ENCODE assay signal across 9 mouse cellular contexts in genomic region chr4:148327266-148327997, GRCm38 (mm10). TPM values are rescaled to one million over a fixed set of nuclear protein-coding genes. Genes with fewer than 3 reads are reported as not detected.
DNase-seq lines count a peak whose midpoint lies in the region; ATAC-seq and TF ChIP-seq lines count a peak whose summit lies in the region.
"Had no signal": no experiment of that assay in that cellular context is flagged by ENCODE, and none has a peak within 500 bp of the region (broad histone marks: within the 10 kb centered on the region; RNA-seq: fewer than 3 reads in every experiment).

No protein-coding gene starts in this region.

- H3K27ac ChIP-seq in lung, embryonic 14.5 days (ENCODE audit: low read depth): no peak overlapping the region
- no peak overlapping the region for H3K27ac ChIP-seq in stomach, embryonic 16.5 days (ENCODE audit: low read length)

- peak; percentile 79 for ATAC-seq in lung, embryonic 14.5 days (ENCODE audit: insufficient read depth)
- peak; percentile 45; the same call in 1 of the 2 replicates for ATAC-seq in stomach, embryonic 16.5 days (ENCODE audit: insufficient read depth, low FRiP score)
- no peak for ATAC-seq in granulocyte monocyte progenitor cell, adult 5-6 weeks (replicated peaks; ENCODE audit: poor library complexity, severe bottlenecking)

- intact Hi-C loops in heart, postnatal 14 days (cut with DNase I): no loop called here

- DNase-seq in lung, embryonic 14.5 days: peak; percentile 70
- DNase-seq in lung, adult 2 months: no peak
- peak; percentile 22 to 35 for DNase-seq in heart, postnatal 14 days
- DNase-seq in lung, postnatal 25 days (ENCODE audit: low spot score): peak; percentile 10
- DNase-seq in adrenal gland, adult 2 months: no peak
- DNase-seq in natural killer cell, adult 2 months (ENCODE audit: low spot score in 2 of 2): no peak

- no peaks in the 10 kb centered on the region for H3K4me1 ChIP-seq in lung, embryonic 14.5 days (ENCODE audit: insufficient read depth)
- no peaks in the 10 kb centered on the region for H3K4me1 ChIP-seq in lung, adult 2 months (ENCODE audit: control insufficient read depth, insufficient read depth, low read length)
- H3K4me1 ChIP-seq in stomach, embryonic 16.5 days (ENCODE audit: control insufficient read depth, insufficient read depth, low read length): peaks cover 6% of the 10 kb centered on the region; the same call in 1 of the 2 replicates

- H3K9me3 ChIP-seq in lung, embryonic 14.5 days (ENCODE audit: low read depth, low read length): no peaks in the 10 kb centered on the region
- no peaks in the 10 kb centered on the region for H3K9me3 ChIP-seq in stomach, embryonic 16.5 days (replicated peaks; ENCODE audit: control insufficient read depth, low read length)

- H3K27me3 ChIP-seq in lung, embryonic 14.5 days (ENCODE audit: insufficient read depth, low read length): no peaks in the 10 kb centered on the region
- no peaks in the 10 kb centered on the region for H3K27me3 ChIP-seq in stomach, embryonic 16.5 days (ENCODE audit: control insufficient read depth, insufficient read depth, low read length)

- H3K36me3 ChIP-seq in lung, embryonic 14.5 days (ENCODE audit: insufficient read depth): no peaks in the 10 kb centered on the region
- H3K36me3 ChIP-seq in stomach, embryonic 16.5 days (ENCODE audit: control insufficient read depth, insufficient read depth, low read length): no peaks in the 10 kb centered on the region

- peak overlapping the region; percentile 11; the same call in 1 of the 2 replicates for H3K4me2 ChIP-seq in lung, embryonic 14.5 days
- H3K4me2 ChIP-seq in stomach, embryonic 16.5 days (ENCODE audit: low read depth, low read length): no peak overlapping the region; the same call in 1 of the 2 replicates

- no peak overlapping the region for H3K9ac ChIP-seq in lung, embryonic 14.5 days
- H3K9ac ChIP-seq in stomach, embryonic 16.5 days (ENCODE audit: low read length): no peak overlapping the region

- WGBS in lung, embryonic 14.5 days: 8% methylated on average over 19 of the region's 19 CpGs
- 24% methylated on average over 19 of the region's 19 CpGs for WGBS in lung, adult 2 months
- 11% methylated on average over 19 of the region's 19 CpGs for WGBS in stomach, embryonic 16.5 days

- no peak for TF ChIP-seq CTCF in lung, embryonic 14.5 days (IDR thresholded peaks at IDR 0.05; ENCODE audit: low read depth)
- no peak for TF ChIP-seq CTCF in lung, adult 2 months (IDR thresholded peaks at IDR 0.05; ENCODE audit: insufficient read depth, low read length)

- TF ChIP-seq POLR2A in lung, adult 2 months (IDR thresholded peaks at IDR 0.05; ENCODE audit: borderline replicate concordance, extremely low read depth, low read depth, low read length): no peak

- H3K4me3 ChIP-seq in lung, embryonic 14.5 days (ENCODE audit: low read depth, low read length): no peak overlapping the region
- no peak overlapping the region for H3K4me3 ChIP-seq in lung, adult 2 months (replicated peaks; ENCODE audit: extremely low read depth, low read depth, low read length)
- H3K4me3 ChIP-seq in stomach, embryonic 16.5 days (replicated peaks; ENCODE audit: low read length): no peak overlapping the region

RNA-seq across cellular contexts. Expression of gene Disp3, which starts 39.7 kb away (rescaled TPM):
- 0.18 TPM in 2 replicates for polyA plus RNA-seq in lung, embryonic 14.5 days (2014; fragmentation: Nextera tagmentation; extraction: Ambion mirVana)
- polyA plus RNA-seq in lung, adult 2 months (2012; rRNA removed): 0.03 TPM in 1 of 2 replicates, not detected in the other
- not detected for total RNA-seq in heart, postnatal 14 days (2021)
- 0.12 and 0.19 TPM in 2 replicates for polyA plus RNA-seq in stomach, embryonic 16.5 days (2015; fragmentation: Nextera tagmentation; extraction: Ambion mirVana)
- total RNA-seq in granulocyte monocyte progenitor cell, adult 5-6 weeks (2014; fragmentation: Nextera tagmentation): not detected in 2 replicates
- total RNA-seq in granulocyte monocyte progenitor cell, adult 5-6 weeks (2017): not detected in 2 replicates
- under 1 TPM; 0.24 to 0.55 TPM for total RNA-seq in adrenal gland, adult 2 months (2021)
- 0.59 and 1.0 TPM in 2 replicates for polyA plus RNA-seq in adrenal gland, adult 2 months (2012; rRNA removed)
- total RNA-seq: MEL had no signal

Comparison
In these comparisons a context has a peak if more than half of its experiments do, and no peak if none do; other contexts are left out.
1. DNase-seq: peak in lung, embryonic 14.5 days (single experiment), heart, postnatal 14 days (2 of 2) and lung, postnatal 25 days (single experiment); none in lung, adult 2 months (single experiment), adrenal gland, adult 2 months (single experiment) and natural killer cell, adult 2 months (0 of 2).